Mouse (Mus musculus) liver, embryonic 14.5 days (tissue): ENCODE data around the gene Mcm5.

Experiments
- CTCF ChIP-seq: IDR thresholded peaks from 2 replicates; pipeline ENCODE4 v1.5.1; 2016; ENCODE audit warnings: antibody characterized with exemption, low read depth, control low read depth
- EP300 ChIP-seq: IDR thresholded peaks from 2 replicates; pipeline ENCODE4 v1.6.1; 2016; ENCODE audit warnings: antibody characterized with exemption, low read depth

DNA sequence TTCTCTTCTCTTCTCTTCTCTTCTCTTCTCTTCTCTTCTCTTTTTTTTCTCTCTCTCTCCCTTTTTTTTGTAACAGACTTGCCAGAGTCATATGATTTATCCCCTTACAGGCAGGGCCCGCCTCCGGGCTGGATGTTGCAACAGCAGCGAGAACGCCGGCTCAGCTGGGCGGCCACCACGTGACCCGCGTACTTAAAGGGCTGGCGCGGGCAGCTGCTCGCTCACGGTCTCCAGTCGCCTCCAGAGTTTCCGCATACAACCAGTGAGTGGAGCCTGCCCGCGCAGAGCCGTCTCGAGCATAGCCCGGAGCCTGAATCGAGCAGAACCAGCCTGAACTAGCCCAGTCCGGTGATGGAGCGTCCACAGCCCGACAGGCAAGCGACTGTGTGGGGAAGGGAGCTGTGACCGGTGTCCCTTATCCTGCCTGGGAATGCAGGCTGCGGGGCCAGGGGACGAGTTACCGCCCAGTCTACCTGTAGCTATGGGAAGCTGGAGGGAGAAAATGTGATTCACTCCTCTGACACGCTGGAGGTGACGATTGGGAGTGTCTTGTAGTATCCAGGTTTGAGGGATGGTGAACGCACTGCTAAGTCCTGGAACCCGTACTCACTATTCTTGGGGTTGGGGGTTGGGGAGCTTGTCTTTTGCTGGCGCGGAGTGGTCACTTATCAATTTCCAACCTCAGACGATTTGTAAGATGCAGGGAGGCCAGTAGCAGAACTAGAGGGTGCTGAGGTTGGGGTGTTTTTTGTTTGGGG, 15.8 kb upstream of the Mcm5 start, which contains the start of gene Hmox1:
- TF ChIP-seq CTCF (0 out of 2 replicates have a peak, but pooled peaks have one; percentile 12), EP300 (no peak)
